In genomic region chr9:43743647-43744137, GRCm38 (mm10) we compare ENCODE assay signal across 7 mouse cellular contexts. TPM values are rescaled to one million over a fixed set of nuclear protein-coding genes. Genes with fewer than 3 reads are reported as not detected.
A peak's percentile ranks its signal among the peaks of the same experiment; 100 is the strongest.
DNase-seq lines count a peak whose midpoint lies in the region; ATAC-seq lines count a peak whose summit lies in the region.

Gene Nectin1 (plus strand): TSS chr9:43743984.

- H3K27me3 ChIP-seq in embryonic facial prominence, embryonic 11.5 days (ENCODE audit: control insufficient read depth, insufficient read depth, low read length): no peaks in the 10 kb centered on the region; the same call in 1 of the 2 replicates
- peaks cover 34% of the 10 kb centered on the region for H3K27me3 ChIP-seq in limb, embryonic 12.5 days
- 0 out of 2 replicates have a peak, but pooled peaks cover 5% of the 10 kb centered on the region for H3K27me3 ChIP-seq in midbrain, embryonic 15.5 days (replicated peaks)

- ATAC-seq in embryonic facial prominence, embryonic 11.5 days (replicated peaks; ENCODE audit: insufficient number of reproducible peaks, low FRiP score, low TSS enrichment, low read depth): peak; percentile 87
- peak; percentile 88 for ATAC-seq in limb, embryonic 12.5 days (ENCODE audit: insufficient number of reproducible peaks, insufficient read depth, low FRiP score, low TSS enrichment, low read depth)
- ATAC-seq in midbrain, embryonic 15.5 days (replicated peaks): peak; percentile 91

- H3K9me3 ChIP-seq in embryonic facial prominence, embryonic 11.5 days (replicated peaks; ENCODE audit: control insufficient read depth, low read length): no peaks in the 10 kb centered on the region
- no peaks in the 10 kb centered on the region for H3K9me3 ChIP-seq in limb, embryonic 12.5 days
- no peaks in the 10 kb centered on the region for H3K9me3 ChIP-seq in midbrain, embryonic 15.5 days

- H3K4me1 ChIP-seq in embryonic facial prominence, embryonic 11.5 days (ENCODE audit: control insufficient read depth, insufficient read depth, low read length): peaks cover 5% of the 10 kb centered on the region
- peaks cover 41% of the 10 kb centered on the region for H3K4me1 ChIP-seq in limb, embryonic 12.5 days (replicated peaks)
- H3K4me1 ChIP-seq in midbrain, embryonic 15.5 days: peaks cover 51% of the 10 kb centered on the region

- H3K9ac ChIP-seq in embryonic facial prominence, embryonic 11.5 days (replicated peaks; ENCODE audit: low read length): peak within 1 kb of the TSS; percentile 96
- H3K9ac ChIP-seq in limb, embryonic 12.5 days (replicated peaks): peak within 1 kb of the TSS; percentile 89
- peak within 1 kb of the TSS; percentile 96 for H3K9ac ChIP-seq in midbrain, embryonic 15.5 days

- no peaks in the 10 kb centered on the region for H3K36me3 ChIP-seq in embryonic facial prominence, embryonic 11.5 days (replicated peaks; ENCODE audit: control insufficient read depth, insufficient read depth, low read depth, low read length)
- H3K36me3 ChIP-seq in limb, embryonic 12.5 days: no peaks in the 10 kb centered on the region
- no peaks in the 10 kb centered on the region for H3K36me3 ChIP-seq in midbrain, embryonic 15.5 days (replicated peaks)

- WGBS in embryonic facial prominence, embryonic 11.5 days: under 1% methylated on average over 44 of the region's 51 CpGs
- WGBS in limb, embryonic 12.5 days: under 1% methylated on average over 32 of the region's 51 CpGs
- under 1% methylated on average over 28 of the region's 51 CpGs for WGBS in midbrain, embryonic 15.5 days

- peak within 1 kb of the TSS; percentile 89 for H3K4me2 ChIP-seq in embryonic facial prominence, embryonic 11.5 days (ENCODE audit: low read depth, low read length)
- peak within 1 kb of the TSS; percentile 97 for H3K4me2 ChIP-seq in limb, embryonic 12.5 days
- peak within 1 kb of the TSS; percentile 91 for H3K4me2 ChIP-seq in midbrain, embryonic 15.5 days

- DNase-seq in adrenal gland, postnatal 25 days: peak; percentile 91
- DNase-seq in embryonic facial prominence, embryonic 11.5 days (ENCODE audit: low spot score): peak; percentile 88
- DNase-seq in heart, adult 8-10 months (ENCODE audit: low spot score): peak; percentile 88
- DNase-seq in kidney, adult 8-10 months: peak; percentile 76 to 85
- peak; percentile 58 to 81 for DNase-seq in spleen, adult 18-20 months

- H3K27ac ChIP-seq in embryonic facial prominence, embryonic 11.5 days (replicated peaks; ENCODE audit: low read depth, low read length): peak within 1 kb of the TSS; percentile 94
- peak within 1 kb of the TSS; percentile 96 for H3K27ac ChIP-seq in limb, embryonic 12.5 days
- H3K27ac ChIP-seq in midbrain, embryonic 15.5 days: peak within 1 kb of the TSS; percentile 98

- peak within 1 kb of the TSS; percentile 88 for H3K4me3 ChIP-seq in embryonic facial prominence, embryonic 11.5 days (ENCODE audit: low read depth, low read length)
- H3K4me3 ChIP-seq in limb, embryonic 12.5 days (replicated peaks): peak within 1 kb of the TSS; percentile 85
- H3K4me3 ChIP-seq in midbrain, embryonic 15.5 days: peak within 1 kb of the TSS; percentile 98

RNA-seq across cellular contexts. Expression of gene Nectin1, which starts in this region (rescaled TPM):
- total RNA-seq in adrenal gland, postnatal 25 days (2021): 23.6 and 25.7 TPM in 2 replicates
- polyA plus RNA-seq in embryonic facial prominence, embryonic 11.5 days (2014; fragmentation: Nextera tagmentation; extraction: Ambion mirVana): 4.8 and 5.3 TPM in 2 replicates
- 1 to 10 TPM; 1.6 to 3.5 (median 2.2) TPM for total RNA-seq in heart, adult 8-10 months (2022)
- 5.5 and 6.0 TPM in 2 replicates for polyA plus RNA-seq in limb, embryonic 12.5 days (2016; fragmentation: Nextera tagmentation; extraction: Ambion mirVana)
- 14.7 and 15.9 TPM in 2 replicates for polyA plus RNA-seq in midbrain, embryonic 15.5 days (2015; fragmentation: Nextera tagmentation; extraction: Ambion mirVana)

Comparison
In these comparisons a context has a peak if more than half of its experiments do, and no peak if none do; other contexts are left out.
1. Peak in every context shown above with its lines: DNase-seq, ATAC-seq, H3K4me3 ChIP-seq and H3K27ac ChIP-seq.